Mouse (Mus musculus) cerebellum, adult 2 months (tissue): ENCODE measurements at regions not wholly inside any gene's neighbourhood (a gene's known extent, or its start where the extent isn't known, plus 50 kb on each side); places are given as distances from the start of the nearest gene placed in this dataset.

ENCODE experiments used
- CTCF ChIP-seq: fragments of 200-500 bp; IDR thresholded peaks from 2 replicates; pipeline ENCODE4 v1.5.1; 2011; ENCODE audit warnings: low read depth, mild to moderate bottlenecking, control low read depth, low read length, moderate library complexity, borderline replicate concordance; ENCODE audit not compliant: insufficient read depth
- POLR2A ChIP-seq: fragments of 200-500 bp; IDR thresholded peaks from 2 replicates; pipeline ENCODE4 v1.6.1; 2011; ENCODE audit warnings: low read length, control low read depth, borderline replicate concordance; ENCODE audit not compliant: insufficient read depth

GRCm38 (mm10) chr3:132033078-132033713, 51.9 kb upstream of the Dkk2 start:
- no peak for TF ChIP-seq CTCF
- no peak for TF ChIP-seq POLR2A
